Mouse (Mus musculus) heart, adult 8-10 months (tissue): ENCODE results near the gene Adamts18. TPM values are rescaled to one million over a fixed set of nuclear protein-coding genes. Genes with fewer than 3 reads are reported as not detected.
A peak's percentile ranks its signal among the peaks of the same experiment; 100 is the strongest.
"Not testable (repeated sequence)": the region's sequence is repeated elsewhere in the genome, so short reads cannot be mapped to it uniquely, and the experiment has no call there.

ENCODE experiments used
- DNase-seq: peaks from one replicate; pipeline ENCODE4 v3.0.0; 2022; ENCODE audit warnings: low spot score
- total RNA-seq, 4 experiments: library from RNA; stranded (reverse); gene quantifications; 2 replicates each; pipeline ENCODE4 v1.2.4; 2022

Adamts18 gene
- total RNA-seq, 4 experiments from 2014 or later = not detected

DNA sequence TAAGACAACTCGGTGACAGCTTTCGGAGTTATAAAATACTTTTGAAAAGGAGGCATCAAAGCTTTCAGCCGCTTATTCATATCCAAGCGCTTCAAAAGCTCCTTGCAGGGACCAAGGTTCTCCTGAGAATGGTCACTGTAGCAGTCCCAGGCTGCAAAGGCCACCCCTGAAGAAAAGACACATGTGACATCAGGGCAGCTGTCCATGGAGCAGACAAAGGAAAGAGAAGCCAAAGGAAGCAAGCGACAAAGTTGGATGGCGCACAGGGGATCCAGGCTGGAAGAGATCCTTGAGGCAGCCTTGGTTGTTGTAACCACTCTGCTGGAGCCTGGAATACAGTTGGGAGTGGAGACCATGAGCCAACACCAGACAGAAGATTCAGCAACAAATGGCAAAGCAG lies 10.3 kb downstream of the Adamts18 start:
- peak; percentile 4 for DNase-seq

DNA sequence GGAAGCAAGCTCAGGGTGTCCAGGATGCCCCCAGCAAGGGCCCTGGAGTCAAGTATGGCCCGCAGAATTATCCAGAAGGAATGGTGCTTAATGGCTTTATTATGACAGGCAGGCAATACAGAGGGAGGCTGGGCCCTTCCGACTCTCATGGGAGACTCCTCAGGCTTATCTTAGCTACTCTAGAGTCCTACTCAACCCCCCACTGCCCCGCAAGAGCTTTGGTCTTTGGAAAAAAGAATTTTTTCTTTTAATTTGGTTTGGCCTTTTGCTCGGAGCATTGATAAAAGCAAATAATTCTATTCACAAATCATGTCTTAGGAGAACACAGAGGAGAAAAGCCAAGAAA lies 11.0 kb downstream of the Adamts18 start:
- DNase-seq = no peak

DNA sequence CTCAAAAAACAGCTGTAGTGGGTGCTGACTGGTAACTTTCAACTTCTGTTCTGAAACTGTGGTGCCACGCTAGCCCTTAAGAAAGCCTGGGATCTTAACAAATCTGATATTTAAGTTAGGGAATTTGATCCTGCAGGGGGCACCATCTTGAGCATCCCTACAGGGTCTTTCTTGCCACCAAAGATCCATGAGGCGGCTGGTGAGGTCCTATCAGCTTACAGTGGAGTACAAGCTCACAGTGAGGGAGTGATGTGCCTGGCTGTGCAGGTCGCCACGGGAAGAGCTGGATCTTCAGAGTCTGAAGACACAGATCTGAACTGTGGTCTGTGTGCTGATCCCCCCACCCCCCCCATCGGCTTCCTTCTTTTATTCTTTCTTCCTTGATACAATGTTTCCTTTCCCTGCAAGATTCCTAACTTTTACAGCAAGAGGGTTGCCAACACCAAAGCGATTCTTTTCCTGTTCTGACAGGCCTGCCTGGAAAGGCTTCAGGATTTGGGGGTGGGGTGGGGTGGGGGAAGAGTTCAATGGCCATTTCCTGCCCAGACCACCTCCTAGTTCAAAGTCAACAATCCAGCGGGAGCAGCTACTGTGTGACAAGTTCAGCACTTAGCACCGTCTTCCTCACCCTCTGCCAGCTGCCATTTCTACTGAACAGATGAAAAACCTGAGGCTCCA lies 11.5 kb downstream of the Adamts18 start:
- DNase-seq = no peak

DNA sequence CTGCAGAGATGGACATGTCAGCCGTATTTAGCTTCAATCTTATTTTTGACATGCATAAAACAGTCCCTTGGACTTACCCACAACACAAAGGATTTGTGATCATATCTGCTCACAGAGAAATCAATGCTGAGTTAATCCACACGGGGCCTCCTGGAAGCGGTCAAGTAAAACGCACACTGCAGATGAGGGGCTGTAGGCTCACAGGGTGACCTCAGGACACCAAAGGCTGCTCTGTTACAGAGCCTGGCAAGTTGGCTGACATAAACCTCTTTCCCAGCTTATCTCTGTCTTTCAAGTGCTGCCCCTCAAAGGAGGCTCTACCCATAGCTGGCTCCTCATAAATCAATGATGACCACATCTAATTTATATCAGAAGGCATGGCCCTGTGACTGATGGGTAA lies 14.9 kb downstream of the Adamts18 start:
- DNase-seq = no peak

DNA sequence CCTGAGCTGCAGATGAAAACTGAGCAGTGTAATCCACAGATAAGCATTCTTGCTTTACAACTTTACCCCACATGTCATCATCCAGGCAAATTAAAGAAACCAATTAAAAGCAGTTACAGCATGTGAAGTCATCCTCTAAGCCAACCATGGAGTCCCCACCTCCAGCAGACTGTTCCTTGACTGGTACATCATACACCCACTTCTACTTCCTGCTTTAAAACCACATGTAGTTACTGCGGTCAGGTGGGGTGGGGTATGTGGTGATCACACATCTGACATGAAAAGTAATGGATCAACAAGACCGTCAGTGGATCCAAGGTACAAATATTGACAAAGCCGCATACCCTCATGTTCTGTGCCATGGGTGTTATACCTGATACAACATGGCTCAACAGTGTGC lies 21.3 kb downstream of the Adamts18 start:
- DNase-seq = no peak

DNA sequence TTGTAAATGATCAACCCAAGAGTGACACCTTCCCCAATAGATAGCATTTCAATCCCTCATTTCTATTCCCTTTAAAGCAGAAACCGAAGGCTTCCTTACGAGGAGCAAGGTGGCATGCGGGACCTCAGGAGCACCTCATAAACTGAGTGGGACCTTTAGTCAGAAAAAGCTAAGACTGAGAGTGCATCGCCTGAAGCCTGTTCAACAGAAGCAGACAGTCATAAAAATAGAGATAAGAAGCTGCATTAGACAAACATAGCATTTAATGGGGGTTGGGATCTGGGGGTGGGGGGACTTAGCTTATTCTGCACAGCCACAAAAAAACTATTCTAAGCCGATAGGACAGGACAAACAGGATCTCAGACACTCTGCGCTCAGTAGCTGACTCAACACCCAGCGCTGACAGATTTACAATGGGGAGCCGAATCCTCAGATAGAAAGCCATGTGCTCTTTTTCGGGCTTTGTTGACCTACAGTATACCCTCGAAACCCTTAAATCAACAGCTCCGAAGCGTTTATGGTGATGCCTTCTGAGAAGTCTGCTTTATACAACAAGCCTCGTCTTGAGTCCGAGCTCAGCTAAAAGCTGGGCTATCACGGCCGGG lies 27.5 kb downstream of the Adamts18 start:
- DNase-seq = no peak

DNA sequence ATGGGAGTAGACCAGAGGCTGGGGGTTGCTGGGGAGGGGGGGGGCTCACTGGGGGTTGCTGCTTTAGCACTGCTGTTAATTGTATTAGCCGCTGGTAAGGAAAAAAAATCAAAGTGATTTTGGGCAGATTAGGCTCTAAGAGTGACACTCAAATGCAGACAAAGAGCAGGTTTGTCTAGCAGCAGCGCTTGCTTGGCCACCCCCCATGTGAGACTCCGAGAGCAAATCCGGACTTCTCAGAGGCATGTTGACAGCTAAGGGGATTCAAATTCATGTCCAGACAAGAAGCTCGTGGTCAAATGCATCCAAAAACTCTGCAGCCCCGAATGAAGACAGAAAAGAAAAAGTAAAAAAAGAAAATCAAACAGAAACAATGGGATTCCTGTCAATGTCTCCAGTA lies 34.6 kb downstream of the Adamts18 start:
- no peak for DNase-seq

DNA sequence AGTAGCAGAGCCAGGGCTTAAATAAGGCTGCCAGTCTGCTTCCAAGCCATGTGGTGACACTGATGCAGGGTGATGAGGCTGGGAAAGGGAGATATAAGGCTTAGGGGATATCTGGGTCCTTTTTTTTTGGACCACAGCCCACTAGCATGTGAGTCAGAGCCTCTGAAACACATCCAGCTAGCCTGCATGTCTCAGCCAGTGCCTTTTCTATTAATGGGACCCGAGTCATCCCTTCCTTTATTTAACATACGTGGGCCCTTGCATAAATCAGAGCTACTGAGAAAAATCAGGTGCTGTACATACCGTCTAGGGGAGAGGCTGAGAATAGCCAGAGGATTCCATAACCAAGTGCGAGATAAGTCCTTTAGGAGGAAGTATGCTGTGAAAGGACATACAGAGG lies 37.0 kb downstream of the Adamts18 start:
- no peak for DNase-seq

DNA sequence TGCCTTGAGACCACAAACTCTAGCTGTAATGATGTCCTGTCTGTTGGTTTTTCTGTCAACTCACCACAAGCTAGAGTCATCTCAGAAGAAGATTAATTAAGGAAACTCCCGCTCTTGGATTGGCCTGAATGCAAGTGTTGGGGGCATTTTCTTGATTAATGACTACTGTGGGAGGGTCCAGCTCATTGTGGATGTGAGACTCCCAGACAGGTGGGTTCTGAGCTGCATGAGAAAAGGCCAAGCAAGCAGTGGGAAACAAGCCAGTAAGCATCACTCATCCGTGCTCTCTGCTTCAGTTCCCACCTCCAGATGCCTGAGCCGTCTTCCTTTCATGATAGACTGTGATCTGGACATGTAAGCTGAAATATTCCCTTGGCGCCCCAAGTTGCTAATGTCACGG lies 38.6 kb downstream of the Adamts18 start:
- no peak for DNase-seq

DNA sequence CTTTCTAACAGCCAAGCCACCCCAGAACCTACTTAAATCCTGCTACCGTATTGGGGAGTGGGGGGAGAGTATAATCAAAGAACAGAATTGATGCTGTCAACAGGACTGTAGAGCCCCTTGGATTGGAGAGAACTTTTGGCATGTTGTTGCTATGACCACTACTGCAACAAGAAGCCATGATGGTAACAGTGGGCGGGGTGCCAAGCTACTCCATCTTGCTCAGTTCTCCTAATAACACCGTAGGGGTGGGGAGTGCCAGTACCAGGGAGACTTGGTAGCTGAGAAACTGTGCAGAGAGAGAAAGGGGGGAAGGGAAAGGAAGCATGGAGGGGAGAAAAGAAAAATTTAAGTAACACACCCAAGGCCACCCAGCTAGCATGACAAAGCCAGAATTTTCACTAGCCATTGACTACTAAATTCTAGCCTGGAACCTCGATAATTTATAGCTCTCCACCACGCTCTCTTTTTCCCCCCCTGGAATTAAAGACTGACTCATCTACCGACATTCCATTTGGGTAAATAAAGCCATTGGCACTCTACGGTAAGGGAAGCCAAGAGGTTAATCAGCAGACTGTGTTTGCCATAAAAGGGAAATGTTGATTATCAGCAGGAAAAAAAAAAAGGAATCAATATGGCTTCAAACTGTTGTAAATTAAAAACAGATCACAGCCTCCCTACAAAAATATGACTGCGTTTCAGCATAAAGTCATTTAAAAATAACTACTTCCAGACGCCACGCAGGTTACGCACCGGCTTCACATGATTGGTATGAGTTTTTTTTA lies 44.5 kb downstream of the Adamts18 start:
- DNase-seq = no peak

DNA sequence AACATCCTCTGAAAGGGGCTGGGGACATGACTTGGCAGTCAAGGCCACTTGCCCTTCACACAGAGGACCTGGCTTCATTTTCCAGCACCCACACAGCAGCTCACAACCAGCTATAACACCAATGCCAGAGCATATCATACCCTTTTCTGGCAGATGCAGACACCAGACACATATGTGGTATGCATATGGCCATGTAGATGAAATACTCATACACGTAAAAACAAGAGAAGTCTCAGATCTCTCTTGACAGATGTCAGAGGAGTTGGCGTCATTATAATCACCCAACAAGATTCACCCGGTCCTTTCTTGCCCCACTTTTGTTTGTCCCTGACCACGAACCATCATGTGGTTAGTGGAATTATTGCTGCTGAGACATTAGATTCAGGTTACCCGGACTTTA lies 47.0 kb downstream of the Adamts18 start:
- no peak for DNase-seq

DNA sequence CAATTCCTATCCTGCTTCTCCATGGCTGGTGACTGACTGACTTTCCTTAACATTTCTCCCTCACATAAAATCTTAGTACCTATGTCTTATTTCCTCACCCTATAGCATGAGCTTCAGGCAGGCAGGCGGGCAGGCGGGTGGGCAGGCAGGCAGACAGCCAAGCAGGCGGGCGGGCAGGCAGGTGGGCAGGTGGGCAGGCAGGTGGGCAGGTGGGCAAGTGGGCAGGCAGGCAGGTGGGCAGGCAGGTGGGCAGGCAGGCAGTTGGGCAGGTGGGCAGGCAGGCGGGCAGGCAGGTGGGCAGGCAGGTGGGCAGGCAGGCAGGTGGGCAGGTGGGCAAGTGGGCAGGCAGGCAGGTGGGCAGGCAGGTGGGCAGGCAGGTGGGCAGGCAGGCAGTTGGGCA lies 48.0 kb downstream of the Adamts18 start:
- not testable (repeated sequence) for DNase-seq

DNA sequence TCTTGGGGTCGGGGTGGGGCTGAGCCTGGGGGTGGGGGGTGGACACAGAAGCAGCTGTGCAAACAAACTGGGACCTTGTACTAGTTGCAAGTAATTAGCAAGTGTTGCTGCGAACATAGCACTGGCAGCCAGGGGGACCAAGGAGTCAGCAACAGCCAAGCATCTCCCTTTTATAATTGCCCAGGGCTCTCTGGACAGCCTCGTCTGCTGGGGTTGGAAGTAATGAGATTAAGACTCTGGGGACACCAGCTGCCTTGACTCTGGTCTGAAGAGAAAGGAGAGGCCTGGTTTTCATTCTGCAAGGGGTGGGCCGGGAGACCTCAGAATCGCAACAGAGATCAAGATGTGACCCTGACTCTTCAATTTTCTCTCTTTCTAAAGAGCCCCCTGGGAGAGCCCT lies 49.0 kb downstream of the Adamts18 start:
- DNase-seq = no peak

DNA sequence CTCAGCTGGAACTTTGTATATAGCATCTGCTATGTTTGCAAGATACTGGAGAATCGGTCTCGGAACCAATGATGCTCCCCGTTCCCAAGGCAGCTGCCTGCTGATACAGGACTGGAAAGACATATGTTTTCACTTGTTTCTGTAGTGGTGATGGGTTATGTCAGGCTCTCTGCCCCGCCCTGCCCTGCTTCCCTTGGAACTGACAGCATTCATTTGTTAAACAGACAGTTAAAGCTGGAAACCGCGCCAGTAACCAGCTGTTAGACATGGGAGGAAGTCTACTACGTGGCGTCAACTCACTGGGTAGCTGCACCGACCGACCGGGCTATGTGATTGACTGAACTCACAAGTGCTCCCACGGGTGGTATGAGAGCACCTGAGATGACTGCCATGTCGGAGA lies 56.7 kb downstream of the Adamts18 start:
- DNase-seq = peak; percentile 13

DNA sequence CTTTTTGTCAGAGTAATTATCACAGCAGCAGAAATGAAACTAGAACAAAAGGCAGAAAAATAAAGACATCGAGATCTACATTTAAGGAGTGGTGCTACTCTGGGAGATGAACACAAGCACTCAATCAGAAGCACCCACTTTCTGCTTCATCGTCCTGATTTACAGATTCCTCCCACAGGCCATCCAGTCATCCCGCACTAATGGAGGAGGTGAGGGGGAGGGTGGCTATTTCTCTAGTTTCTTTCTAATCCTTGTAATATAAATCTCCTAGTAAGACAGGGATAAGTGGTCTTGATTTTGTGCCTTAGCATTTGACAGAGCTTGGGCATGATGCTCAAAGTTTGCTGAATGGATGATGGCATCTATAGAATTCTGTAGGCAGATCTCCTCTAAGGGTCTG lies 57.5 kb downstream of the Adamts18 start:
- no peak for DNase-seq

DNA sequence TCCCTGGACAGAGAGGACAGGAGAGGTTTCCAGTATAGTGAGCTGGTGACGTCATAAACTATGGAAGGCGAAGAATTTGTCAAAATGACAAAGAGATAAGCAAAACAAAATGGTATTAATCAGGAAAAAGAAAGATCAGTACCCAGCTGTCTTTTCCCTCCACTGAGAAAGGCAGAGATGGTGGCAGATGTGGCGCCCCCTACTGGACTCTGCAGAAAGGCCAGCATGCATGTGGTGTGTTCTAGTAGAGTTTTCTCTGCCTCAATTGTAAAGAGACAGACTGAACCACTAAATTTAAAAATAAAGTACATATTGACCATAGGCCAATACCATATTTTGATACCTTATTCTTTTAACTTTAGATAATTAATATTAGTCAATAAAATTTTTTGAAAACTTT lies 64.8 kb downstream of the Adamts18 start:
- no peak for DNase-seq

DNA sequence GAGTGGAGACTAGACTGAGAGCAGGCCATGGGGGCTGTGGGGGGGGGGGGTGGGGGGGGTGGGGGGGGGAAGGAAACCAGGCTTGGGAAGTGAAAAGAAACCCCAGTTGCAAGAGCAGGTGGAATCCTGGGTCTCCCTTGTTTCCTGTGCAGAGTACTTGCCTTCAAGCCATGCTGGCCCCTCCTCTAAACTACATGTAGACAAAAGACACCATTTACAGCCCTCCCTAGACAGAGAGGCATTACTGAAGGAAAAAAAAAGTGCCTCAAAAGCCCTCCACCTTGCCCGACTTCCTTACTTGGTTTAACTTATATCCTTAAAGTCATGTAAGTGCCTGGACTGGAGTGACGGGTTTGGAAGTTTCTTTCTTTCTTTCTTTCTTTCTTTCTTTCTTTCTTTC lies 67.0 kb downstream of the Adamts18 start:
- DNase-seq = no peak

DNA sequence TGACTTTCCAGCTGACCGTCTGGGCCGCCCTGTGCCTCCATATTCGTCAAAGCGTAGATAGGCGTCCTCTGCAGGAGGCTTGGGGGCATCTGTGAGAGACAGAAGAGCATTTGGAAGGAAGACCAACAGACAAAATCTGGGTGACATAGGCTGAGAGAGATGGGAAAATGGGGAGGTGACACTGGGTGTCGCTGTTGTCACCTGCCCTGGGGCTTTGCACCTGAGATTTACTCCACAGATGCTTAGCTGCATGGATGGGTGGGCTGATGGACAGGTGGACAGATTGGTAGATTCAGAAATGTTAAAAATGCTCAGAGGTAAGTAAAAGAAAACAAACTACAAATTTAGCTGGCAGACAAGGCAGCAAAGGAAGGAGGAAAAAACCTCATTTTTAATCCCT lies 73.2 kb downstream of the Adamts18 start:
- no peak for DNase-seq

DNA sequence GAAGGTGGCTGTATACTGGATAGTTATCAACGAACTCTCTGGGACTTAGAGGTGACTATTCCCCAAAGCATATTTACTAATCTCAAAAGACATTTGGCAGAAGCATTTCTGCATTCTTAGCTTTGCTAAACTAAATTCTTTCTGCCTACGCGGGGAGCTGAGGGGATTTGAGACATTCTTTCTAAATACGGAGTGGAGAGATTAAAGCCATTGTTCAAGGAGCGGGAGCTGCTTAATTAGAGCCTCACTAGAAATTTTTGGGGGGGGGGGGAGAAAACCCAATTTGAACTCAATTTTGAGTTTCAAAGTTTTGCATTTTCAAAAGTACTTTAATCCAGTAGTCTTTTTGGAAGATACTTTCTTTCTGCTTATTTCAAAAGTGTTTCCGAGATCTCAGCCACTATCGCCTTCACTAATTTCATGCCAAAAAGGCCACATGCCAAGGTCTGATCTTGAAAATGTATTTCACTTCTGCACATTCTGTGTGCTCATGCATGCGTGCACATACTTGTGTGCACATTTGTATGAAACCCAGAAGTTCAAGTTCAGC lies 79.6 kb downstream of the Adamts18 start:
- DNase-seq = no peak

DNA sequence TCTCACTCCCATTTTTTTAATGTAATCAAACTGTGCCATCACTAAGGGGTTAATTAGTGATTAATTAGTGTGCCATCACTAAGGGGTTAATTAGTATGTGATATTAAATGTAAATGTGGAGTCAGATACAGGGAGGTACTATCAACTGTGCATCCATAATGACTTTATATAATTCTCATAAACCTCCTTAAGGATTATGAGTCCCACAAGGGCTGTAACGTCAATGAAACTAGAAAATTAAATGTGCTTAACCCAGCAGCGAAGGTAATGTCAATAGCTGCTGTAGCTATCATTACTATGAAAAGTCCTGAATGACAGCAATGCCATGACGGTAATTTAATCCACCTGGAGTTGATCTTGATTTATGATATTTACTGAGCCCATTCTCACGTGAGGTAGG lies 83.4 kb downstream of the Adamts18 start:
- DNase-seq = no peak

DNA sequence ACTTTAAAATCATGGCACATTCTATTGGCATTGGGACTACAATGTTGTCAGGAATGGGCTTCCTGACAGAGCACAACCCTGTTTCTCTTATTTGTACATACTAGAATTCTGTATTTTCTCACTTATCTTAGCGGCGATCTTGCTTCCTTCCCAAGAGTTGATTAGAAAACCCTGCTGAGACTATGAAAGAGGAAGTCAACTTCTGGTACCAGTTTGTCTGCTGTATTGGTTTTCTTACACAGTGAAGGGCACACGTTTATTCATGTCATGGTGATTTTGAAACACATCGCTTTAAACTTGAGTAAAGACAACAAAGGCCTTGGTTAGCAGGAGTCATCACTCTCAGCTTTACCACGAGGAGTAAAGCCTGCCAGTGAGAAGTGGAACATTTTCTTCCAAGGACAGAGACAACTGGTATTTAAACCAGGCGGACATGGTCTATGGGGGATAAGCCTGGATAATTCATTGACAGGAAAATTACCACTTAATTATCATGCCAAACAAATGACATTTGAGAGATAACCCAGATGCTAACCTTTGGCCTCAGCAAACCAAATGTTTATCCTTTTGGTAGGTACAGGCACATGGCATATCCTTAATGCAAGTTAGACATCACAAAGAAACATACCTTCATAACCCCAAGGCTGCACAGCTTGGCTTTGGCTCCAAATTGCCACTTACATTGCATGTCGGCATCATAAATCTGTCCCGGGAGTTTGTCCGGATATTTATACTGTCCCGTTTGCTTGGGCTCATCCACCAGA lies 84.8 kb downstream of the Adamts18 start:
- DNase-seq = no peak

DNA sequence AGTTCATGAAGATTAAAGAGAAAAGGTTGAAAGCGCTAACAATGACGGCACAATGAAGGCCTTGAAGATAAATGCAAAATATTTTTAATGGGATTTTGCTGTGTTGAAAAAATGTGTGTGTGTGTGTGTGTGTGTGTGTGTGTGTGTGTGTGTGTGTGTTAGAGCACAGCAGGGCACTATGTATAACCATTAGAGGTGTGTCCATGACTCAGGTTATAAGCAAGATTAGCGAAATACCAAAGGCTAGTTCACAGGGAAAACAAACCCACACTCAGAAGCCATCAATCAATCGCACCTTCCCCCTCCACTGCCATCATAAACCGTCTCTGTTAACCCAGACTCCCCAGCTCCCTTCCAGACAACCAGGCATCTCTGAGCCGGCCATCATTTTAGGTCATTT lies 86.4 kb downstream of the Adamts18 start:
- no peak for DNase-seq
